Mouse (Mus musculus) skeletal muscle tissue, adult 2 months (tissue): ENCODE measurements around the gene Dyrk1a.
A peak's percentile ranks its signal among the peaks of the same experiment; 100 is the strongest.

Experiments
- DNase-seq: peaks from one replicate; pipeline ENCODE4 v3.0.0-alpha.2; 2012; ENCODE audit warnings: low read depth, low spot score

The Dyrk1a gene

DNA sequence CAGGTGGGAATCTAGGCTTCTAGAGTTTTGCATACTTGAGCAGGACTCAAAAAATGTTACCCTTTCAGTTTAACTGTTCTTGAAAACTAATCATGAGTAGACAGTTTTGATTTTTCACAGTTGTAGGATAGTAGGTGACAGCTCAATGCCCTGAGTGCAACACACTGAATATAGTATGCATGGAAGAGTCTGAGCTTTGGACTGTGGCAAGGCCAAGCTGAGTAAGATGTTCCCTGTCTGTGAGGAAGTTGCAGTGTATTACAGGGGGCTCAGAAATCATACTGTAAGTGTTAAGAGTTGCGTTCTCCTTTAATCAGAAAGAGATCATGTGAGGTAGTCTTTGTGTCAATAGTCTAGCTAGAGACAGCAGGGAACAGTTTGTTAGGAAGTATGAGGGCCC is 20.4 kb downstream of the Dyrk1a start:
- DNase-seq, result no peak

DNA sequence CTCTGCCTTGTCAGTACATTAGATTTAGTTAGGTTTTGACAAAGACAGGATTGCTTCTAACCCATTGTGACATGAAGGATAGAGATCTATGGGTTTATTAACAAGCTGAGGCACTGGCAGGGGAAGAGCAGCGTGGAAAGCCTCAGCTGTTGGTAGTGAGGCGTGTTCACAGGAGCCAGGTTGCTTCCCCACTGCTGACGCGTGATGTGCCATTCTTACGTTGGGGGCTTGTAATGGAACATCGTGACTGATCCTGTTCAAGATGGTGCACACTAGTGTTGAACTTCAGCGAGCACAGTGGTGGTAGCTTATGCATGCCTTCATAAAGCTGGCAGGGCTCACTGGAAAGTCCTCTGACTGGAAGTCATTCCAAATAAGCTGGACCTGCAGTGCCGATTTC is 21.2 kb downstream of the Dyrk1a start:
- no peak for DNase-seq

DNA sequence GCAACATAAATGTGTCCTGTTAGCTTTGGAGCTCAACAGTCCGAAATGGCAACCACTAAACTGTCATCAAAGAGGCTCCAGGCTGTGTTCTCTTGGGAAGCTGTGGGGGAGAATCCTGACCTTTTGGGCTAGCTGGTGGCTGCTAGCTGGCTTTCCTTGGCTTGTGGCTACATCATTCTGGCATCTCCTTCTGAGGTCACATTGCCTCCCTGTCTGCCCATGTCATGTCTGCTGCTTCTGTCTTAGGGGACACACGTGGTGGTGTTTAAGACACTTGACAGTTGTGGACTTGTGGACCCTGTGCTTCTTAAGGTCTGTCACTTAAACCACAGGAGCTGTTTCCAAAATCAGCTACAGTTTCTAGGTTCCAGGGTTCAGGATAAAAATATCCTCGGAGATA is 21.7 kb downstream of the Dyrk1a start:
- DNase-seq, result peak; percentile 69

DNA sequence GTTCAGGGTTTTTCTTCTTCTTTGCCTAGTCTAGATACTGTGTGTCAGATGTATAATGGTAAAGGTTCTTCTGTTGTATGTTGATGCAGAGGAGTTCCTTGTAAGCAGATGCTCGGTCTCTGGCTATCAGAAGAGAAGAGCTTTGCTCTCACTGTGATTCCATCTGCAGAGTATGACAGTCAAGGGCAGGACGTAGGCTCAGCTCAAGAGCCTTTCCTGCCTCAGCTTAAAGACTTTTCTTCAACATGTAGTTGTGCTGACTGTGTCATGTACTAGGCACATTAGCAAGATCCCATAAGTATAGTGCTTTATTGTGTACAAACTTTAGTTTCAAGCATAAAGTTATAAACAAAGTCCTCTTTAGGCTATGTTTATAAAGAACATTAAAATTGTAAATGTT is 26.8 kb downstream of the Dyrk1a start:
- DNase-seq, result no peak

DNA sequence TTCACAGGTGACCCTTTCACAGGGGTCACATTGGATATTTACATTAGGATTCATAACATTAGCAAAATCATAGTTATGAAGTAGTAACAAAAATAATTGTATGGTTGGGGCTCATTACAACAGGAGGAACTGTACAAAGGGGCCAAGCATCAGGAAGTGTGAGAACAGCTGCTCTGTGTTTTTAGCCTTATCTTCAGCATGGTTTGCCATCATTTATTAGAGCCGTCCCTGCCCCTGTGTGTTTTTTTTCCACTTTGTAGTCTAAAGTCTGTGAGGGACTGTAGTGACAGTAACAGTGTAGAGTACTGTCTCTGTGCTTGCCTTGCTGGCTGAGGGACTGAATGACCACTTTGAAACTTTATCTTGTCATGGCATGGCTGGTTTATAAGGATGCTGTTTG is 27.8 kb downstream of the Dyrk1a start:
- no peak for DNase-seq

DNA sequence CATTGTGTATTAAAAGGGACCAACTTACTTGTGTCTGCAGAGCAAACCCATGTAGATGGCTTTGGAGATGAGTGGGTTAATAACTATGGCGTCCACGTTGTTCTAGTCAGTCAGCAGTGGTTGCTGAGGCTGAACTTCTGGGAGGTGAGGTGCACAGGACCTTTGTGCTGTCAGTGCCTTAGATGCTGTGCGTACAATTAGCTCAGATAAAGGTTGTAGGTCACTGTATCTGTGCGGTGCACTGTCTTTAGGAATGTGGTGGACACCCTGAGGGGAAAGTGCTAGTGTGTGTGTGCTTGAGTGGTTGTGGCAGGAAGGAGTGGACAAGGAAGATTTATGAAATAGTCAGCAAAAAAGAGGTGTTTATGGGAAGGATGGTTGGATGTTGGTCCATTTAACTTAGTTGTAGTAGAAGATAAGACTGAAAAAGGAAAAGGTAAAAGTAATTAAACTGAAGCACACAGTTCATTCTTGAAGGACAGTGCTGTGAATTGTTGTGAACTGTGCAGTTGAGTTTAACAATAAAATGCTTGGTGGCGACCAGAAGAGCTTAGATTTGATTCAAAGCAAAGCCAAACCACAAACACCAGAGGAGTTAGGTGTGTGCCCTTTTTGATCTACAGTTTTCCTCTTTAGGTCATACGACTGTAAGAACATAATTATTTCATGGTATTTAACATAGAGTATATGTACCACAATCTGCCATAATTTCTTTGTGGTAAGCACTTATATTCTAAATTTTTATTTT is 30.3 kb downstream of the Dyrk1a start:
- DNase-seq, result no peak

DNA sequence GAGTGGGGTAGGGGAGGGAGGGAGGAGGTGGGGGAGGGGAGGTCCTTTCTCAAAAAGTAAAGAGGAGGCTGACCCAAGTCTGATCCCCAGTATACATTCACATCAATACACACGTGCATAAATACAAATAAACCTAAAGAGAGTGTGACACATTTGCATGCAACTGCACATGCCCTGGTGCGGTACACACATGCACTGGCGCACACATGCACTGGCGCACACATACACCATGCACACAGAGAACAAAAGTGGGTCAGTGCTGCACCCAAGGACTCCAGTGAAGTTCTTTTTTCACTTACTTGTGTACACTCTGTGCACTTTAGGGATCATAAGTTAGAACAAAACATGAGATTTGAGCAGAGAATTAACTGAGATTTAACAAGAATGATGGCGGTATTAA is 31.3 kb downstream of the Dyrk1a start:
- DNase-seq, result no peak

DNA sequence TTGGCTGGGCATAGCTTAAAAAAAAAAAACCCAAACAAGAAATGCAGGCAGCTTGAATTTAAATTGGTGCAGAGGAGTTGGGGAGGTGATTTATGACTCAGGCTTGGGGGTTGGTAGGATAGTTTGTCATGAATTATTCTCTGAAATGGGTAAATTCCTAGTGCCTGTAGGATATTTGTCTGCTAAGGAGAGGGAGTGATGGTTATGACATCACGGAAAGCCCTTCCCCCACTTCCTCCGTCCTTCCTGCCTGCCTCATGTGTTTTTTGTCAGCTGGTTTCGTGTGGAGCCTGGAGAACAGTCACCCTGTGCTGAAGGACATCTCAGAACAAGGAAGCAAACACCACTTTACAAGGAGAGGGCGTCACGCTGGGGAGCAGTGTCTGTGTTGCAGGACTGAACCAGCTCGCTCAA is 31.7 kb downstream of the Dyrk1a start:
- peak; percentile 50 for DNase-seq

DNA sequence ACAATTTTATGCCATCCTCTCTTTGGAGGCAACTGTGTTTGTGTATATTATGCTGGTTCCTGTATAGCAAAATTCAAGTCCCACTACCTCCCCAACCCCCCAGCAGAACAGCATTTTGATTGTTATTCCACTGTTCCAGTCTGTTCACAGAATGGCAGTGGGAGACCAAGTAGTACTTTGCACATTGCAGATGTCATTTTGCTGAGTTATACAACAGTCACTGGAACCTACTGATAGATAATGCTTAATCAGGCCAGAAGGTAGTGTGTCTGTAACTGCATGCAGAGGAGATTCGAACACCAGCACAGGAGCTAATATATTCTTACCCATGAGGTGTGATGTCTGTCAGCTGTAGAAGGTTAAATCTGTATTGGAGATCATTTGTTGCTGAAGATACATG is 32.4 kb downstream of the Dyrk1a start:
- DNase-seq, result no peak

DNA sequence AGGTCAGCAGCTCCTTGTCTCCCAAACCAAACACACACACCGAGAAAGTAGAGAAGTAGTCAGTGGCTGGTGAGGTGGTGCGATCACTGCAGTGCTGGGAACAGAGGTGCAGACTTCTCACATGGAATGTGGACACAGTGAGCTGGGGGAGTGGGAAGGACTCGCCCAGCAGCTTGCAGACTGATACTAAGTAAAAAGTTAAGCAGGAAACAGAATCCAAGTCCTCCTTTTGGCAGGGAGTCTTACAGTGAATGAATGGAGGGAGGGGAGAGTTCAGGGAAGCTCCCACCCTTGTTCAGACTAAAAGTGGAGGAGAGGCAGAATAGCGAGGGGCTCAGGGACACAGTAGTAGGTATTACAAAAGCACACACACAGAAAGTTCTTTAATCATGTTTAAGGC is 32.9 kb downstream of the Dyrk1a start:
- DNase-seq, result no peak

DNA sequence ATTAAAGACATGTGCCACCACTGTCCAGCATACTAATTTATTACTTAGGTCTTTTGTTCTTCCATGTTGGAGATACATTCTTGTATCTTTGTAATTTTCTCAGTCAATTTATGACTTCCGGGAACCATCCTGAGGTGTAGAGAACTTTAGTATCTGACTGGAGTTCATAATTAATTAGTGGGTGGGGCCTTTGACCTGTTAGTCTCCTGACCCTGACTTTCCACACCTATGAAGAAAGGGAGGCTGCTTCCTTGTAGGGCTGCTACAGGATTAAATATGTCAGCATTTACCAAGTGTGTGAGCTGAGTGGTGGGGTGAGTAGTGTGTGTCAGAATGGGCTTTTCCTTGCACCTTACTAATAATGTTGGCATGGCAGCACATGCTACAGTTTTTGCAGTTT is 36.4 kb downstream of the Dyrk1a start:
- DNase-seq, result no peak

DNA sequence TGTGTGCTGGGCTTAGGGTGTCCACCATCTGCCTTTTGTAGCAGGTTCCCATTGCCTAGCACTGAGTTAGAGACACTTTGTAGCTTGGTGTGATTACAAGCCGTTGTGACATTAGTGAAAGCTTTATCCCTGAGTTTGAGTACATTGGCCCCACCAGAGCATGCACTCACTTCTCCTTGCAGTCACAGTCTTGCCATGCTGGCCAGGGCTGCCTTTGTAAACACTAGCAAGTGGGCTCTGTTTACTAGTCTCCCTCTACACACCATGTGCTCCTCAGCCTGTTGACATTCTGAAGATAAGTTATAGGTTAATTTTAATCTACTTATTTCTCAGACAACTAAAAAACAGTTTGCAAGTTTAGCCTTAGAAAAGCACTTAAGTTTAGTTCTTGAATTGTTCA is 37.7 kb downstream of the Dyrk1a start:
- DNase-seq, result no peak

DNA sequence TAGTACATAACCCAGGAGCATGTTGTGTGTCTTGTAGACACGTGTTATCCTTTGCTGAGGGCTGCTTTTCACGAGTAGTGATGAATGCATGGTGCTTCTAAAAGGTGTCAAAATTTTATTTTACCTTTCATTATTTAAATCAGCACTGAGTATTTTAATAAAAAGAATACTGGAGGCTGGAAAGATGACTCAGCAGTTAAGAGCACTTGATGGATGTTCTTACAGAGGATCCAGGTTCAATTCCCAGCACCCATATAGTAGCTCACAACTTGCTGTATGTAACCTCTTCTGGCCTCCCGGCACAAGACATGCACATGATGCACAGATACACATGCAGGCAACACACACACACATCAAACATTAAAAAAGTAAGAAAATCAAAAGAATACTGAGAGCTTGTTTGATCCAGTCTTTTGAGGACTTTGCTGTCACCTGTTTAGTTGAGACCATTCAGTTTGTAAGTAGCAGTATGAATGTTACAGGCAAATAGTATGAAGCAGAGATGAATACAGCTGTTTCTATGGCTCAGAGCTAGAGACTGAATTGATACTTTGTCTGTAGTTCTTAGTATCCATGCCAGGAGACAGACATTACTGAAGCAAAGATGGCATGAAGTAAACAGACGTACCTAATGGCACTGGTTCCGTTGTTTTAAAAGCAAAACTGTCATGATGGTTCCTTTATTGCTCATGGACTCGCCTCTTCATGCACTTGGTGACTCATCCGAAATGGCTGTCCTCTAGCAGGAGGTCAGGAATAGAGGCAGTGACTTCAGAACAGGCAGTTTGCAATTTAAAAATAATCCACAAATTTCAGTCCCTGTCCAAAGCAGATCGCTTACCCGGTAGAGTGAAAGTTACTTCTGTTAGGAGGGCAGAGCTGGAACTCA is 39.1 kb downstream of the Dyrk1a start:
- DNase-seq, result peak; percentile 57

DNA sequence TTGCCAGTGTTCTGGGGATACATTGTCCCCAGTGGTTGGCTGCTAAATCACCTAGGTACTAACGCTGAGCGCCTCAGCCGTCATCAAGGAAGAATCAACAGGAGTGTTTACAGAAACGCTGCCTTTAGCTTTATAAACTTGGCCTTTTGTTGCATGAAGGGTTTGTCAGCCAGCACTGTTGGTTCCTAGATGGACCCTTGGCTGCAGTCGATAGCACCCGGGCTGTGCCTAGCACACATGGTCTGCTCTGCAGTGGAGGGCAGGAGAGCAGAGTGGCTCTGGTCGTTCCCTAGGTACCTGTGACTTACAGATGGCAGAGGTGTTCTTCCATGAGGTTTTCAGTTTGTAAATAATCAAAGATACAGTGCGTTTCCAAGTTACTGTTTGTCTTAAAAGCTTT is 42.8 kb downstream of the Dyrk1a start:
- no peak for DNase-seq

DNA sequence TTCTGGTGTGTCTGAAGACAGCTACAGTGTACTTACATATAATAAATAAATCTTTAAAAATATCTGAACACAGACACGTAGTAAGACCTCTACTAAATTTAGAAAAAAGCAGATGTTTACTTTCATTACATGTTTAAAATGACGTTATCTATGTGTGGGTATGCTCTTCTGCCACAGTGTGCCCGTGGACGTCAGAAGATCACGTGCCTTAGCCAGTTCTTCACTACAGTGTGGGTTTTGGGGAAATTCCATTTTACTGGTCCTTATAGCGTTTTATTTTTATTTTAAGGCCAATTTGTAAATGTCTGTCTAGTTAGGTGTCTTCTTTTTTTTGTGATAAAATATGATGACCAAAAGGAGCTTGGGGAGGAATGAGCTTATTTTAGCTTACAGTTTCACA is 47.4 kb downstream of the Dyrk1a start:
- DNase-seq, result no peak

DNA sequence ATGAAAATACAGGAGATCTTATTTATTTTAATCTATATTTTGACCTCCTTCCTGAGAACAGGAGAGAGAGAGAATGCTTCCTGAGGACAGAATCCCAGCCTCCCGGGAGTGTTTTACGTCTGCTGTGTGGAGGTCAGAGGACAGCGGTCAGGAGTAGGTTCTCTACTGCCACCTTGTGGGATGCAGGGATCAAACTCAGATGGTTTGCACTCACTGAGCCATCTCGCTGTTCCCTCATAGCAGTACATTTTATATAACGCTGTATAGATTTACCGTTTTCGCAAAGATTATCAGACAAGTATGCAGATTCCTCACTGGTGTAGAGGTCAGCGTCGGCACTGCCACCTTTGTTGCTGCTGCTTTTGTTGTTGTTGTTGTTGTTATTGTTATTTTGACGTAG is 48.7 kb downstream of the Dyrk1a start:
- DNase-seq, result peak; percentile 77

DNA sequence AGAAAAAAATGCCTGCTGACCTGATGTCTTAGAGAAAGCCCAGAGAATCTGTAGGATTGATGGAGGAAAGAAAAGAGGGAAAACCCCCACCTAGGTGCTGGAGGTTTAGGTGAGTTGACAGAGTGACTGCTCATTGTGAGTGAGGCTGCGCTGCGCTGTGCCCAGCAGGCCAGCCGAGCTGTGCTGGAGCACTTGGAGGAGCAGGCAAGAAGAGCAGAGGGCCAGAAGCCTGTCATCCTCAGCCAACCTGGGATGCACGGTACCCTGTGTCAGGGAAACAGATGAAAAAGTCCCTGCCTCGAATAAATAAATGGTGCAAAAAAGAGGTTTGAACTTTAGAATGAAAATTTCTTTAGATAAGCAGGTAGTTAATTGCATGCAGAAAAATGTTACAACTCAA is 49.5 kb downstream of the Dyrk1a start:
- no peak for DNase-seq

DNA sequence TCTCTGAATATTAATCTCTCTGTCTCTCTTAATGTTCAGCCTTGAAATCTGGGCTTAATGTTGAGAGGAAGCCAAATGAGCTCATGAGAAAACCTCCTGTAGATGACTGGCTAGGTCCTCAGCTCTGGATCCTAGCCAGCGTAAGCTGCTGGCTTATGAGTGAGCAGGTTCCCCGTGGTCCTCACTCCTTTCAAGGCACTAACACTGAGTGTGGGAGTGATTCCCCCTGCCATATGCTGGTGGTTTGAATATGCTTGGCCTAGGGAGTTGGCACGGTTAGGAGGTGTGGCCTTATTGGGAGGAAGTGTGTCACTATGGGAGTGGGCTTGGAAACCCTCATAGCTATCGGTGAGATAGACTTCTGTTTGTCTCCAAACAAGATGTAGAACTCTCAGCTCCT is 55.1 kb downstream of the Dyrk1a start:
- peak; percentile 25 for DNase-seq

DNA sequence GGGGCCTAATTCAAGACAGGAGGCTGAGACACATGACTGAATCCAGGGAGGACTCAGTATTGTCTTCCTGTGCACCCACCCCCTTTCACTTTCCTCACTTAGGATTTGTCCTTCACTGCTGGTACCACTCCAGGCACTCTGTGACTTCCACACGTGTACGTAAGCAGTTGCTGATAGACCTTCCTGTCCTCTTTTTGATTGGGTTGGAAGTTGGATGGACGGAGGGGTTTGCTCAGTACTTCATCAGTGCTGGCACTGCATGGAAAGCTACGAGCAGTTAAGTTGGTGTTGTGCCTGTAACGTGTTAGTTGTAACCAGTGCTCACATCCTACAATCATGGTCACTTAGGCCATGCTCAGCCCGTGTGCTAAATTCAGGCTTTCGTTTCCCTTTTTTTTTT is 55.8 kb downstream of the Dyrk1a start:
- no peak for DNase-seq

DNA sequence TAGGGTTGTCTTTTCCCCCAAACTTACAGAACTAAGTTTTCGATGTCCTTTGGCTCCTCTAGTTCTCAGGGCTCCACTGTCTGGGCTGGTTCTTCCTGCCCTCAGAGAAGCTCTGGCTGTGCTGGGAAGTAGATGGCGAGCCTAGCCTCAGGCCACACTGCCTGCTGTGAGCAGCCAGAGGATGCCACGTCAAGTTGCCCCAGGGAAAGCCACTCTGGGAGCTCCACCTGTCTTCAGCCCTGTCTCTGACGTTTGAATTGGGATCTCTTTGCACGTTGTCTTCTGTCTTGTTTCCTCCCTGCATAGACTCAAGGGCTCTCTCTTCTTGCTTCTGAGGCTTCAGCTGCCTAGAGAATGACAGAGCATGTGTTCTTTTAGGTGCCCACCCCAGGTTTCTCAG is 57.9 kb downstream of the Dyrk1a start:
- DNase-seq, result no peak

DNA sequence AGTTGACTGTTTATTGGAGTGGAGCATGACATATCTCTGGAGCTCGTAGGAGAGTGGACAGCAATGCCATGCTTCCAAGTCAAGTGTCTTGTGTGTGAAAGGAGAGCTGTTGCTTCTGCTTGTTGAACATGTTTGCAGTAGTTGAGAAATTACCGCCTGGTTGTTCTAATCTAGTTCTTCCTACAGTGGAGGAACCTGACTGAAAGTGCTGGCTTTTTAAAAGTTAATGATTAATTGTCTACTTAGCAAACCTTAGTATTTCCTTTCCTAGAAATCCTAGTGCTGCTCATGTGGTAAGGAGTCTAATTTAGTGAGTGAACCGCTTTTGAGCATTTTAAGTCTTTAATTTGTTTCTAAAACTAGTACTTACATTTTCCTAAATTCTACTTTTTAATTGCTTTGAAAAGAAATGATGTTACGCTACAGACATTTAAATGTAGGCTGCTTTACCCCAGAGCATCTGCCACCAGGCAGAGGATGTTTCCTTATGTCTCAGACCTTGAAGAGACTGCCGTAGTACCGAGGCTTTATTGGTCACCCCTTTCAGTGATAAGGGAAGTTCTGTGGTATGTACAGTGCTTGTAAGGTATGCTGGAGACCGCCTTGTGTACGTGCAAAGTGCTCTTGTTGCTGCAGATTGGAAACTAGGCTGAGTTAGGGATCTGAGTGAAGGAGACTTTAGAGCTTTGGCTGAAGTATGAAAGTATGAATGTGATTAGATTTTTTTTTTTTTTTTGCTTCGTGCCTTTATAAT is 59.3 kb downstream of the Dyrk1a start:
- no peak for DNase-seq

DNA sequence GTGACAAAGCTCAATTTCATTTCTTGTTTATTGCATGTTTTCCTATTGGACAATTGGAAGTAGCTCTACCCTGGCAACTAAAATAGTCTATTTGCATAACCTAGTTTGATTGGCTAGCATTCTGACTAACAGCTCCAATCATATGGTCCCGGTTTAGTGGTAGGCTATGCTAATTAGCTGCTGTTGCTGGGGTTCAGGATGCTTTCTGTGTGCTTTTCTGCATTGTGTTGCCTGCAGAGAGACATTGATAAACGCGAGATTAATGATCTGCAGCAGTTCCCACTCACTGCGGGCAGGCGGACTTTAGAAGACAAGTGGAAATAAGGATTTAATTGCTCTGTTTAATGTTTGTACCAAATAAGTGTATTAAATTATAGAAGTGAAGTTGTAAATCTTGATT is 62.2 kb downstream of the Dyrk1a start:
- DNase-seq, result peak; percentile 78
